Mouse (Mus musculus) brain, embryonic 14.5 days (tissue): ENCODE data around the gene Letmd1. TPM values are rescaled to one million over a fixed set of nuclear protein-coding genes. Genes with fewer than 3 reads are reported as not detected.
A peak's percentile ranks its signal among the peaks of the same experiment; 100 is the strongest.

Source experiments
- DNase-seq: peaks from one replicate; pipeline ENCODE4 v3.0.0-alpha.2; 2011; ENCODE audit warnings: low read depth
- CTCF ChIP-seq: fragments of 200-500 bp; IDR thresholded peaks from 2 replicates; pipeline ENCODE4 v1.5.1; 2012; ENCODE audit warnings: inconsistent platforms, mild to moderate bottlenecking, moderate library complexity, borderline replicate concordance; ENCODE audit not compliant: insufficient read depth, insufficient read length; ENCODE audit errors: extremely low read depth
- POLR2A ChIP-seq: fragments of 200-500 bp; IDR thresholded peaks from 2 replicates; pipeline ENCODE4 v1.6.1; 2012; ENCODE audit warnings: mild to moderate bottlenecking, inconsistent platforms, borderline replicate concordance; ENCODE audit not compliant: poor library complexity, insufficient read depth, insufficient read length, severe bottlenecking; ENCODE audit errors: extremely low read depth
- polyA plus RNA-seq: library from polyadenylated mRNA; depleted of rRNA; stranded (reverse); fragments of >200 nt; gene quantifications from 2 replicates; pipeline ENCODE4 v1.2.3, GENCODE M21; 2012

Gene Letmd1
- polyA plus RNA-seq, 1 experiment, result 83.8 TPM

DNA sequence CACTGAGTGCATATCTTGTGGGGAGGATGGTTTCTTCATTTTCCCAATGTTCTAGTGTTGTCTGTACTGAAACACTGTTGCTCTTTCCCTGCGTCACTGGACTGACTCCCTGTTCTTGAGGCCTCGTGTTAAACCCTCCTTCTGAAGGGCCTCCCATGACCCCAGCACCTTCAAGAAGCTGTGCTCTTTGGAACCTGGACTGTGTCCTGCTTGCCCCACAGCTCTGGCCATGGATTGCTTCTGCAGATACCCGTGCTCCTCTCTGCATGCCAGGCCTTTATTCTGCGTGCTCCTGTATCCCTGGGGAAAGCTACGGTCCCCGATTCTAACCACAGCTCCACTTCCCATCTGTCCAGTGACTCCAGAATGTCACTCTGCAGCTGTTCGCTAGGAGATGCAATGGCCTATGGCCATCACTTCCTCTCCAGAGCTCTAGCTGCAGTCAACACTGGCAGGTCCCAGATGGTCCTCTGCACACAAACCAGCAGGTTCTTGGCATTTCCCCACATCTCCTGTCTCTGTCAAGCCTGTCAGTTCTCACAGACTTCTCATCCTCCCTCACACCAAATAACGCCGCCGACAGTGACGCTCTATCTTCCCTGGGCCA, 38.8 kb upstream of the Letmd1 start:
- TF ChIP-seq POLR2A (no peak), CTCF (no peak)
- peak; percentile 65 for DNase-seq

DNA sequence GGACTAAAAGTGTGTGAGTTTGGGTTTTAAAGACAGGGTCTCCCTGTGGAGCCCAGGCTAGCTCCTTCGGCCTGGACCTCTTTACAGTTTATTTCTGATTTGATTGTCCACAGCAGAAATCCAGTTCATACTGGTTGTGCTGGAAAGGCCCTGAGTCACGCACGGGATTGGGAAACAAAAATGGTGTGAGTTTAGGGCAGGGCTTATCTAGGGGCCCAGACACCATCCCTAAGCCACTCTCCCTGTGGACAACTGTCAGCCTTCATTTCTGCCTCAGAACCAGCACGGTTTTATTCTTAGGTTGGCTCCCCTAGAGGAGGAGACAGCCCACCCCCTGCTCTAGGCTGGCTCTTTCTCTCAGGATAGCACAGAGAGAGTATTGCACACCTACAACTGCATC, 35.6 kb upstream of the Letmd1 start:
- no peak for TF ChIP-seq POLR2A
- no peak for TF ChIP-seq CTCF
- no peak for DNase-seq

- TF ChIP-seq CTCF (no peak), POLR2A (no peak)
Measured at GRCm38 (mm10) chr15:100436112-100436511, 32.7 kb upstream of the Letmd1 start.

GRCm38 (mm10) chr15:100436518-100436917, 32.3 kb upstream of the Letmd1 start:
- no peak for DNase-seq
- TF ChIP-seq CTCF (no peak), POLR2A (no peak)

More at GRCm38 (mm10) chr15:100436112-100436511, 32.7 kb upstream of the Letmd1 start:
- DNase-seq, result no peak

DNA sequence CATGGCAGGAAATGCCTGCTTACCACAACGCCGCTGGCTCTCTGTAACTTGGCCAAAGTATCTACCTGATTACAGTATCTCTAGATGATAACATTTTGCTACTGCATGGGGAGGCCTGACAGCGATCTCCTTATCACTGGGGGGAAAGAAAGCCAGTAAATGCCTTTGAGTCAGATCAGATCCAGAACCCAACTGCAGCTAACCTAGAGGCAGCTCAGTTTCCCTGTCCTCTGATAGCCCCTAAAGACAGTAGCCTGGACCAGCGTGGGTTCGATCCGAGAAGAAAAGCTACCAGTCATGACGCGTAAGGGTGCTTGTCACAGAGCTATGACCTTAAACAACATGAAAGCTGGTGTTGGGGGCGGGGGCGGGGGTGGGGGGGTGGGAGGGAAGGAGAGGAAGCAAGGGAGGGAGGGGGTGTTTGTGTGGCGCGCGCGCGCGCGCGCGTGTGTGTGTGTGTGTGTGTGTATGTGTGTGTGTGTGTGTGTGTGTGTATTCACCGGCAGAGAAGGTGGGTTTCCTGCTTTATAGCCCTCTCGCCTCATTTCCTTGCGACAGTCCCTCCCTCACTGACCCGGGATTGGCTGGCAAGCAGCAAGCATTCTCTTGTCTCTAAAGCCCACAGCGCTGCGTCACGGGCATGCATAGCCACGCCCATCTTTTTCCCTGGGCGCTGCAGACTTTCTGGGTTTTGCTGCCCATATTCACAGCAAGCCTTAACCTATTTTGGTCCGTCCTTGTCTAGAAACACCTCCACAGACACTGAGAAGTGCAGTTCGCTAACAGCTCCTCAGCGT, 25.5 kb upstream of the Letmd1 start:
- no peak for TF ChIP-seq CTCF
- no peak for TF ChIP-seq POLR2A

DNA sequence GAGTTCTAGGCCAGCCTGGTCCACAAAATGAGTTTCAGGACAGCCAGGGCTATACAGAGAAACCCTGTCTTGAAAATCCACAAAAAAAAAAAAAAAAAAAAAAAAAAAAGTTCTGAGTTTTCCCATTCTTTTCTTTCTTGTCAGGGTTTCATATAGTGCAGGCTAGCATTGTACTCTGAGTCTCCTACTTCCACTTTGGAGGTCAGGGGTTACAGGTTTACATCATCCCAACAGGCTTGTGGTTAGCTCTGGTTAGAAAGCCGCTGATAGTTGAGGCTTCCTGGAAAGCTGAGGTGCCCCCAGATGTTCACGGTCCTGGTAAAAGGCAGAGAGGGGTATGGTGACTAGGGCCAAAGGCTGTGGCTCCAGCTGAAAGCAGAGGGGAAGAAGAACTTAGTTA, 21.9 kb upstream of the Letmd1 start:
- TF ChIP-seq POLR2A (no peak), CTCF (no peak)
- no peak for DNase-seq

More for the DNA sequence above, 25.5 kb upstream of the Letmd1 start:
- DNase-seq, result peak; percentile 99

GRCm38 (mm10) chr15:100448572-100448971, 20.3 kb upstream of the Letmd1 start:
- no peak for TF ChIP-seq POLR2A
- no peak for TF ChIP-seq CTCF
- no peak for DNase-seq

- DNase-seq, result no peak
- no peak for TF ChIP-seq CTCF
- no peak for TF ChIP-seq POLR2A
Measured at GRCm38 (mm10) chr15:100449495-100449894, 19.3 kb upstream of the Letmd1 start.

DNA sequence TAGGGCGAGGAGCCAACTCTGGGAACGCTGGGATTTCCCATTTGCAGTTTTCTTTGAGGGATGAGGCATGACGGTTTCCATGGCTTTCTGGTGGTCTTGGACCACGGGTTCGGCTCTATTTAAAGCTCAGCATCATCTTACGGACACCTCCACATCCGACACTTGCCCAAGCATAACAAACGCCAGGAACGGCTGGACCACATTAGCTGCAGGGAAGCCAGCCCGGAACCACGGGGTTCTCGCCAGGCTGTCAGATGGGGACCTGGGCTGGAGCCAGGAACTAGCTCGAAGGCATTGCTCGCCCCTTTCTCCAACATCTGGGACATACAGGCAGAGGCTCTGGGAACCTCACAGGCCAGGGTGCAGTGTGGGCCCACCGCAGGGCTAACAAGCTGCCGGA, 17.6 kb upstream of the Letmd1 start:
- no peak for TF ChIP-seq POLR2A
- no peak for TF ChIP-seq CTCF
- DNase-seq, result peak; percentile 65

DNA sequence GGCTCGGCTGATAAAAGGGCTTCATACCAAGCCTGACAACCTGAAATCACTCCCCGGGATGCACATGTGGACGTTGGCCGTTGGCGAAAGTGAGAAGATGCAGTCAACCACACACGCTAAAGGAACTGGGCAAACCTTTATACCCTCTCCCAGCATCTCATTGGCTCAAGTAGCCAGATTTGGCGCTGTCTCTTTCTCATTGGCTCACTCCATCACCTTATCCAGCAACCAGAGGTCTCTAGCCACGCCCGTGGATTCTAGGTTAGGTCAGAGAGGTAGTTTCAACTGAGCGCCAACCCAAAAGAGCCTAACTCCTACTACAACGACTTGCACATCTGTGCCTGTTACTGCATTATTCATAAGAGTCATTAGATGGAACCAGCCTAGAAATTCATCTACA, 16.3 kb upstream of the Letmd1 start:
- no peak for DNase-seq
- TF ChIP-seq POLR2A (no peak), CTCF (no peak)

DNA sequence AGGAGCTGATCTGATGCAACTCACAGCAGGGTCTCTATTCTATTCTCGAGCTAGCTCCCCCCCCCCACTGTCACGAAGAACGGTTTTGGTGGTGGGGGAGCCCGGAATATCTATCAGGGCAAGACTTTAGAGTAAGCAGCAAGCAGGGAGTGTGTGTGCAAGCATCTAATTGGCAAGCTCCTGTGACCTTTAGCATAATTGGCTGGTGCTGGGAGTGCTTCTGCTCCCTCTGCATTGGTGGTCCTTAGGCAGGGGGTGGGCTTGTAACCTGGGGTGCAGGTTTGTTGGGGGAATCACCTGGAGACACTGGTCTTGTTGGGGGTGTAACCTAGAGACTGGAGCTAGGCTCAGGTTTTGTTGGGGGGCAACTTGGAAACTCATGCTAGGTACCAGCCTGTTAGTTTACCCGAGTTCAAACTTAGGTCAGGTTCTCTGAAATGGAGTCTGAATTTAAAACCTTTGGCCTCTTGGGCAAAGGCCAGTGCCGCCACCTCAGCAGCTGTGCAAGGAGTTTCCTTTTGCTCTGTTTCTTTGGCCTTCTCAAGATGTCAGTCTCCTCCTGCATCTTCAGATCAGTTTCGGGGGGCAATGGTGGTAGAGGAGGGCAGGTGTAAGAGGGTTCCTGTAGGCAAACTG, 12.3 kb upstream of the Letmd1 start:
- no peak for DNase-seq

GRCm38 (mm10) chr15:100457340-100457739, 11.5 kb upstream of the Letmd1 start:
- DNase-seq, result peak; percentile 90
- peak; percentile 99 for TF ChIP-seq CTCF
- TF ChIP-seq POLR2A, result no peak

More for the DNA sequence above, 12.3 kb upstream of the Letmd1 start:
- no peak for TF ChIP-seq POLR2A
- no peak for TF ChIP-seq CTCF

DNA sequence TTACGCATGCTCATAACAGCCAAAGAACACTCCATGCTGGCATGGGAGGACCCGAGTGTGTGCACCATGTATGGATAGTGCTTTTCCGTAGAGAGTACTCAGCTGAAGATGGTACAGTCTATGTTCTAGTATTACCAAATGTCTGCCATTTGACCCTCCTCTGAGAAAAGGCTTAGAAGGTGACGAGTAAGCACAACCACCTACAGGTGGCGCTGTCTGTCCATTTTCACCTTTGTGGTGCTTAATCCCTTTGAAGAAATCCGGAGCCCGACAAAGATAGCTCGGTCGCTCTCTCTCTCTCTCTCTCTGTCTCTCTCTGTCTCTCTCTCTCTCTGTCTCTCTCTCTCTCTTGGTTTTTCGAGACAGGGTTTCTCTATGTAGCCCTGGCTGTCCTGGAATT, 10.8 kb upstream of the Letmd1 start:
- DNase-seq, result peak; percentile 78
- peak; percentile 64; the same call in 1 of the 2 replicates for TF ChIP-seq CTCF
- TF ChIP-seq POLR2A, result no peak
